Mouse (Mus musculus) cerebellum, postnatal 14 days (tissue): ENCODE data around the gene Fkbp8.
A peak's percentile ranks its signal among the peaks of the same experiment; 100 is the strongest.

Source experiments
- DNase-seq, 2 experiments: peaks; one replicate each; pipeline ENCODE4 v3.0.0; 2021; ENCODE audit warnings: mixed read lengths in 2 of 2

The Fkbp8 gene

DNA sequence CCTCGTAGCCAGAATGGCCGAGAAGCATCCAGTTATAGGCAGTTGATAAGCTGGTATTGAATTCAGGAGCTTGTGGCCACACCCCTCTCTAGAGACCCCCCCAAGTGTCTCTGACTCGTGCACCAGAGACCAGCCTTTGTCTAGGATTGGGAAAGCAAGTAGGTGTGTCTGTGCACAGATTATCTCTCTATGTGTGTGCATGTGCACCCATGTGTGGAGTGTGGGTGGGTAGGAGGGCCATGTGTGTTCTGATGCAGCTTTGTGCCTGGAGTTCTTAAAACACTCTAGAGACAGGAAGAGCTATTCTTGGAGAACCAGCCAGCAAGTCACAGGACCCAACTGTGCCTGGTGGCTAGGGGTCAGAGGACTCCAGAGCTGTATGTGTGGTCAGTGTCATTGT lies 33.0 kb downstream of the Fkbp8 start:
- no peak for DNase-seq

DNA sequence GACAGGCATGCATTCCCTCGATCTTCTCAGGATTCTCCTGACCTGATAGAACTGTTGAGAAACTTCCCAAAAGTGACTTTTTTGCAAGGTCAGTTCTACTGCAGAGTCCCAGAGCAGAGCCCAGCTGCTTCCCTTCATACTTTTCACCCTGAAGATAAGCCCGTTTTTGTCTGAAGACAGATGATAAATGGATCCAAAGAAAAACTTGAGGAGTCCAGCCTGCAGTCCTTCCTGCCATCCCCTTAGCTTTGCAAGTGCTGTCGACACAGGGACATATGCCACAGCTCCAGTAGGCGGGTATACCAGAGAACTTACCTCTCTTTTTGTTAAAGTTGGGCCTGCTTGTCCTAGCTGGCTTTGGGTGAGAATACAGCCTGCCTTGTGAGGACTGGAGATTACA lies 33.8 kb downstream of the Fkbp8 start:
- no peak for DNase-seq

DNA sequence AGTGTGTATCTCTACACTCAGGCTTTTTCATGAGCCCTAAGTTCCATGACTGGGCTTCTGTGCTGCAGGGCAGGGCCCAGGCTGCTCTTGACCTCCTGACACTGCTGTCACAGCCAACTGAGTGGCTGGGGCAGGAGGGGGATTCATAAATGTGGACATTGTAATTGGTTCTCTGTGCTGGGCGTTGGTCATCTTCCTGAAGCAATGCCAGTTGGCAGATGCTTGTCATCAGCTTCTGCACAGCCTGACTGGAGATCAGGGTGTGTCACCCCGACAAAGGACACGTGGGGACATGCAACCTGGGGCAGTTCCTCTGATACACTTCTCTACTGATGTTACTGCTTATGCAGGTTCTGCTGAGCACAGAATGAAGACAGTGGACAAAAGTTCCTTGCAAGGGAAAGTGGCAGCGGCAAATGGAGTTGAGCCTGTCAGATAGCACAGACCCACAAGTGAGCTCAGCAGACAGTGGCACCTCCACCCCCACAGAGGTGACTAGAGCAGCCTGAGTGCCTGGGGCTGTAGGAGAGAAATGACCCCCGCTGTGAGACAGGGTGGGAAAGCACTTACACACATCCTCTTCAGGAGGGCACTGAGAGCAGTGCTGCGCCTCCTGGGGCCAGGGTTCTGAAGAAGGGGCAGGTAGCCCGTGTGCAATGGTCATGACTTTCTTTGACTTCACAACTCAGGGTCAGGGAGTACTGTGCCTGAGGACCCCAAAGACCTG lies 34.4 kb downstream of the Fkbp8 start:
- no peak for DNase-seq

DNA sequence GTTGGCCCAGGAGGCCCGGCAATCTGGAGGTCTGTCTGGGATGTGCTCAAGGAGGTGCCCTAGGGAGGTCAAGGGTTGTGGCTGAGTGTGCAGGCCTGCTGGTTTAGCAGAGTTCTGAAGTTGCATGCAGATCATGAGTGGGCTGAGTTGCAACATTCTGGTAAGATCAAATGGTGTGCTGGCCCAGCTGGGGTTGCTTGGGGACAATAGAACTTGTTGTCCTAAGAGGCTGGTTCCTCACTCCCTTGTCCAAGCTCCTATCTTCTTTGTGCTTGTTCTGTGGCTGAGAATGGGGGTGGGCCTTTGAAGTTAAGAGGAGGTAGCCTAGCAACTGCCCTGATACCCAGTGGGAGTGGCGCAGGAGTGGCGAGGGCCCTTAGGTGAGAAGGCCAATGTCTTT lies 35.3 kb downstream of the Fkbp8 start:
- DNase-seq = no peak

DNA sequence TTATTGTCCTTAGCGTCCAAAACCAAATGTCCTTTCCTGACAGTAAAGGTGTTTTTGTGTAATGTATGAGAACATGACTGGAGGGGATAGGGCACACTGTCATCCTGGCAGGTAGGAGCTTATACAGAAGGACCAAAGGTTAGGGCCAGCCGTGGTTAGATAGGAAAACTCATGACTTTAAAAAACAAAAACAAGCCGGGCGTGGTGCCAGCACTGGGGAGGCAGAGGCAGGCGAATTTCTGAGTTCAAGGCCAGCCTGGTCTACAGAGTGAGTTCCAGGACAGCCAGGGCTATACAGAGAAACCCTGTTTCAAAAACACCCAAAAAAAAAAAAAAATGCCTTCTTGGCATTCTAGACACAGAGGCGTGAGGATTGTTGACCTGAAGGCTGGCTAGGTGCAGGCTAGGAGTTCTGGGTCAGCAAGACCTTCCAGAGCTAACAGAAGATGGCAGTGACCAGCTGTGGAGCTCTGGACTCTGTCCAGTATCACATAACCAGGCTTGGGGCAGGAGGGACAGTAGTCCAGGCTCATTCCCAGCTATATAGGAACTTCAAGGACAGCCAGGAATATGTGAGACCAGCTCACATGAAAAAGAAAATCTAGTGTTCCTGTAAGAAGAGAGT lies 36.4 kb downstream of the Fkbp8 start:
- DNase-seq = no peak

DNA sequence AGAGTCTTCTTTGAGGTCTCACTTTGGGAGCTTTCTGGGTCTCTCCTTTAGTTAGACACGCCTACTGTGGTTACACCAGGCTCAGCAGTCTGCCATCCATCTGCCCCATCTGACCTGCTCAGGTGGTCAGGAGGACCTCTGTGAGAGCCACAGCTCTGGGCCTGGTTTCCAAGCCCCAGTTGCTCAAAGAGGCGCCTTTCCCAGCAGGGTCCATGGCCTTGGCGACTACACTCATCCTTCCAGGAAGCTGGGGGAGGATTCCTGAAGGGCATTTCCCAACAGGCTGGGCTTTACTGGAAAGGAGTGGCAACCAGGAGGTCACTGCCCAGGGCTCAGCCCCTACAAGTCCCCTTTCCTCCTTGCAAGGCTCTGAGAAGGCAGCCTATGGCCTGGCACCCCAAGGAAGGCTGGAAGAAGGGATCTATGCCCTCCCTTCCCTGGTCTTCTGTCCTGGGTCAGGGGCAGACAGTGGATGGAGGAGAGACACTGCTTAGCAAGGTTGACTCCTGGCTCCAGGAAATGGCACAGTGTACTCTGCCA lies 37.2 kb downstream of the Fkbp8 start:
- DNase-seq = no peak

DNA sequence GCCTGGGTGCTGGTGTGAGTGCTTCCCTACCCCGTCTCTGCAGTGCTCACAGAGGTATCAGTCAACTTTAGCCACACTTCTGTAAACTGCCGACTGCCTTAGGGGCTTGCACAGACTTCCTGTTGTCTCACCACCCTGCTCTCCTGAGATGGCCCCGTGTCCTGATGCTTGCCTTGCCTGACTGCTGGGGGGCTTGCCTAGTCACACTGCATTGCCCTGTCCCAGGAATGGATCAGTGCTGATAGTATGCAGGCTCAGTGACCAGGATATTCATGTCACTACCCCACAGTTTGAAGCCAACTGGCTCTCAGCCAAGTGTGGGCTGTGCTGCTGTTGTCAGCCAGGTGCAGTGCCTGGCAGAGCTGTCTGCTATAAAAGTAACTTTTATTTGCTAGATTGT lies 38.0 kb downstream of the Fkbp8 start:
- peak in 1 of 2 experiments; percentile 34 for DNase-seq

DNA sequence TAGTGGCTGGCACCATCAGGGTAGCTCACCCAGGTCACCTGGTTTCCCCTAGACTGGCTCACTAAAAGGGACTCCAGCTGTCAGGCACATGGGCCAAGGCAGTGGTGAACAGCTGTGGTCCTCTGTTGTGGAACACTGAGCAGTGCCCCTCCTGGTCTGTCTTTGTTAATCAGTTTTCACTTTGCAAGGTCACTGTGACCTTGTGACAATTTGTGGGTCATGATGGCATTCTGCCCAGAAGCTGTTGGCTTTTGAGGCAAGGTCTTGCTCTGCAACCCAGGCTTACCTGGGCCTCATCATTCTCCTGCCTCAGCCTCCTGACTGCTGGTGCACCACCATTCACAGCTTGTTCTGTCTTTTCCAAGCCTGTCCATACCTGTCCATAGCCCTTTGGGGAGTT lies 42.8 kb downstream of the Fkbp8 start:
- no peak for DNase-seq

DNA sequence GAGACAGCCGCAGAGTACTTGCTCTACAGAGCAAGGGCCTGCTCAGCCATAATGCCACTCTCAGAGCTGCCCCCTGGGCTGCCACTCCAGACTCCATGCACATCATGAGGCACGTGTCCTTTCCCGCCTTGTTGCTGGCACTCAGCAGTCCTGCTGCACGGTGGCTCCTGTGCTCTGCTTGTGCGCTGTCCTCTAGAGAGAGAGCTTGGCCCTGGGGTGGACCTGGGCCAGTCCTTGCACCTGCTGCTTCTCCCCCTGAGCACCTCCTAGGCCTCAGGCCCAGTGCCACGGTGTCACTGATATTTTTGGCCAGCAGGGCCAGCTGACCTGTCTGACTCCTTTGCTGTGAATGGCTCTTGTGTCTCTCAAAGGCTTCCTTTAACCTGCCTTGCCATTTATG lies 43.5 kb downstream of the Fkbp8 start:
- DNase-seq = peak in 1 of 2 experiments; percentile 45

DNA sequence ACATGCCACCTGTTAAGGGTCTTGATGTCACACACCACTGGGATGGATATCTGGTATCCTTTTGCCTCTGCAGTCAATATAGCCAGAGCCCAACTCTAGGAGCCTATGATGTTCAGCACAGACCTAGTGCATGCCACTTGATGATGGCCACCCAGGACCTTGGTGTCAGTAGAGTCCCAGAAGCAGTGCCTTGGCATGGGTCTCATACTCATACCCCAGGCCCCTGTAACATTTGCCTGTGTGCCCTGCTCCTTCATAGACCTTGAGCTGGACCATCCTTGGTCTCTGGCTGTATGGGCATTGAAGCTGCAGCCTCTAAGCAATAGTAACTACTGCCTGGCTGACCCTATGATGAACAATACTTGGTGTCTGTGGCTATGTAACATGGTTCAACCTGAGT lies 46.8 kb downstream of the Fkbp8 start:
- no peak for DNase-seq

DNA sequence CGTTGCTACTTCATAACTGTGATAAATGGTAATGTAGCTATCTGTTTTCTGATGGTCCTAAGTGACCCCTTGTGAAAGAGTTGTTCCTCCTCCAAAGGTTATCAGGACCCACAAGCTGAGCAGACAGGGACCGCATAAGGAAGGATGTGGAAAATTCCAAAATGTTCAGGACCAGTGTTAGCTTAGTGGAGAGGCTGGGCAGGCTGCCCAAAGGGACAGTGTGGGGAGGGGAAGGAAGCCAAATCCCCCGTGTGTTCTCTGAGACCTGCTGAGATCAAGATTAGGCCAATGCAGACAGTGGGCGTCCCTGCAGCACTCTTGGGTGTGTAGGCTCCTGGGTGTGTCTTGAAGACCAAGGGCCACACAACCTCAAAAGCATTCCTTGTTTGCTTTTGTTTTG lies 47.4 kb downstream of the Fkbp8 start:
- peak; percentile 65 to 71 for DNase-seq

DNA sequence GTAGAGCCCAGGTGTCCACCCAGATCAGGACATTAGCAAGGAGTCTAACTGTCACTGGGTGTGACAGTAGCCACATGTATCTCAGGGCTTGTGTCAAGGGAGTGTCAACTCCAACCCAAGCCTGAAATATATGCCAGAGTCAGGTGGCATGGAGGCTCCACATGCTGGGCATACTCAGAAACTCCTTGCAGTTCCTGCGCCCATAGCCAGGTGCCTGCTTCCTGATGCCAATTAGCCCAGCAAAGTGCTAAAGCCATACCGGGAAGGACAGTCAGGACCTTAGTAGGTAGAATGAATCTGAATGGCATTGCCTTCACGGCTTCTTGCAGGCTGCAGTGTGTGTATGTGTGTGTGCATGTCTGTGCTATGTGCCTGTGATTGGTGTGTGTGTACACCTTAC lies 49.7 kb downstream of the Fkbp8 start:
- DNase-seq = no peak

DNA sequence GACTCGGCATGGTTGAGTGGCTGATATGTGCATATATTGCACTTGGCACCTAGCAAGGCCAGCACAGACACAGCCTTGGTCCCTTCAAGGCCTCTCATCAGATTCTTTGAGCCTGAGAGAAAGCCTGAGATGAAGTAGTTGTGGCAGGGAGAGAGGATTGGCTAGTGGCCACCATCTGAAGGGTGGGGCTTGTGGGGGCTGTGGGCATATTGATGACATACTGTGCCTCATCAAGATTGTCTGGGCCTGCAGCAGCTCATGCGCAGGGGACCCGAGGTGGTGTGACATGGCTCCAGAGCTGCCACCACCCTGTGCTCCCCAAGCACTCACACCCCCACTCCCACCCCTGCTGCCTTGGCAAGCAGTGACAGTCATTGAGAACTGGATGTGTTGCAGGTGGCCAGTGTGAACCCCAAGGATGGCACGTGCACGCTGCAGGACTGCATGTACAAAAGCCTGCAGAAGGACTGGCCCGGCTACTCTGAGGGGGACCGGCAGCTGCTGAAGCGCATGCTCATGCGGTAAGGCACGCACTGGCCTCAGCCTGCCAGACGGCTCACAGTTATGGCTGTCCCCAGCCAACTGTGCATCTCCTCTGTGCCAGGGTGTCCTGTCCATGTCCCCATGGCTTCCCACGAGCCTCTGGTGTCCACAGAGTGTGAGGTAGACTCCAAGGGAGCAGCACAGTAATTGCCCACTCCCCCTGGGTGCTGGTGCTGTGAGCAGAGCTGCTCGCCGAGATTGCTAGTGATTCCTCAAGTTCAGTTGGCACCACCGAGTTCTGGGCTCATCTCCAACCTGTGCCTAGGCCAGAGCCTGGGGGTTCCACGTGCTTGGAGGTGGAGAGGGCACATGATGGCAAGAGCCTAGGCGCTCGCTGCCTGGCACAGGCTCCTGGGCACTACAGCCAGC lies 56.2 kb downstream of the Fkbp8 start:
- peak; percentile 88 to 90 for DNase-seq

DNA sequence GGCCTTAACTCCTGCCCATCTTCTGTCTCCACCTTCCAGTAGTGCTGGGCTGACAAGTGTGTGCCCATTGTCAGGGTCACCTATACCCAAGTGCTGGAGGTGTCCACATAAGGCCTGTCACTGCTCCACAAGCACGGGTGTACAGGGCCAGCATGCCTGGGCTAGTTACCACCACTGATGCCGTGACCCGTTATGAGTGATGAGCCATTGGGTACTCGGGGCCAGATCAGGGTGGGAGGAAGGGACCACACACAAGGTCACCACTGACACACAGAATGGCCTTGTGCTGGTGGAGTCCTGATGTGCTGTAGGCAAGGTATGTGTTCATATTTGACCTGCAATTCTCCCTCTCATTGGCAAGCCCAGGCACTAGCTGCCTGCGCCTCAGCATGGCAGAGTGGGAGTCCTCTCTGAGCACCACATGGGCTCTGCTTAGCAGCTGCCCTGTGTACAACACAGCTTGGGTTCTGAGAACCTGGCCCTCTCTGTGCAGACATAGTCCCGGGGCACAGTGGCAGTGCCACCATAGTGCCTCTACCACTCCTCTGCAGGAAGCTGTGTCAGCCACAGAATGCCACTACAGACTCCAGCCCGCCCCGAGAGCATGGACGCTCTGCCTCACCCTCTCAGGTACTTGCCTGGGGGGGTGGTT lies 57.2 kb downstream of the Fkbp8 start:
- DNase-seq = no peak
